Mouse (Mus musculus) limb, embryonic 12.5 days (tissue): ENCODE measurements around the gene Dnal1. TPM values are rescaled to one million over a fixed set of nuclear protein-coding genes. Genes with fewer than 3 reads are reported as not detected.

Experiments
- ATAC-seq: fragments of 200-750 bp; cut with Nextera tagmentation; 2 replicates; pipeline ENCODE4 v1.8.0; 2017; ENCODE audit warnings: low read depth, moderate TSS enrichment; ENCODE audit not compliant: insufficient number of reproducible peaks, insufficient read depth, low FRiP score, low TSS enrichment
- H3K27ac ChIP-seq: fragments of 300-500 bp; sonication (generic); 2 replicates; pipeline ENCODE4 v1.5.1; 2016; ENCODE audit warnings: mild to moderate bottlenecking, moderate library complexity
- H3K27me3 ChIP-seq: fragments of 300-500 bp; sonication (generic); 2 replicates; pipeline ENCODE4 v1.6.1; 2016; ENCODE audit warnings: mild to moderate bottlenecking, moderate library complexity
- H3K36me3 ChIP-seq: fragments of 300-500 bp; sonication (generic); 2 replicates; pipeline ENCODE4 v1.6.1; 2016; ENCODE audit warnings: mild to moderate bottlenecking, moderate library complexity
- H3K4me1 ChIP-seq: fragments of 300-500 bp; sonication (generic); replicated peaks from 2 replicates; pipeline ENCODE4 v1.6.1; 2016
- H3K4me2 ChIP-seq: fragments of 300-500 bp; sonication (generic); 2 replicates; pipeline ENCODE4 v1.6.1; 2016; ENCODE audit warnings: mild to moderate bottlenecking, moderate library complexity
- H3K4me3 ChIP-seq: fragments of 300-500 bp; sonication (generic); replicated peaks from 2 replicates; pipeline ENCODE4 v1.5.1; 2016; ENCODE audit warnings: mild to moderate bottlenecking
- H3K9ac ChIP-seq: fragments of 300-500 bp; sonication (generic); replicated peaks from 2 replicates; pipeline ENCODE4 v1.6.1; 2016; ENCODE audit warnings: mild to moderate bottlenecking, moderate library complexity
- H3K9me3 ChIP-seq: fragments of 300-500 bp; sonication (generic); 2 replicates; pipeline ENCODE4 v1.6.1; 2016; ENCODE audit warnings: mild to moderate bottlenecking, moderate library complexity
- WGBS: fragments of 180-500 bp; shearing (Covaris S2); methylation state at CpG from one replicate; pipeline ENCODE4 v1.1.7; 2016; 5-methylcytosine and 5-hydroxymethylcytosine counted together
- polyA plus RNA-seq: library from polyadenylated mRNA; unstranded; fragments of >200 nt; fragmentation: Nextera tagmentation; extraction: Ambion mirVana; gene quantifications from 2 replicates; pipeline ENCODE4 v1.2.1, GENCODE M21; 2016

The Dnal1 gene
- polyA plus RNA-seq, 1 experiment from 2014 or later: 7.7 TPM

DNA sequence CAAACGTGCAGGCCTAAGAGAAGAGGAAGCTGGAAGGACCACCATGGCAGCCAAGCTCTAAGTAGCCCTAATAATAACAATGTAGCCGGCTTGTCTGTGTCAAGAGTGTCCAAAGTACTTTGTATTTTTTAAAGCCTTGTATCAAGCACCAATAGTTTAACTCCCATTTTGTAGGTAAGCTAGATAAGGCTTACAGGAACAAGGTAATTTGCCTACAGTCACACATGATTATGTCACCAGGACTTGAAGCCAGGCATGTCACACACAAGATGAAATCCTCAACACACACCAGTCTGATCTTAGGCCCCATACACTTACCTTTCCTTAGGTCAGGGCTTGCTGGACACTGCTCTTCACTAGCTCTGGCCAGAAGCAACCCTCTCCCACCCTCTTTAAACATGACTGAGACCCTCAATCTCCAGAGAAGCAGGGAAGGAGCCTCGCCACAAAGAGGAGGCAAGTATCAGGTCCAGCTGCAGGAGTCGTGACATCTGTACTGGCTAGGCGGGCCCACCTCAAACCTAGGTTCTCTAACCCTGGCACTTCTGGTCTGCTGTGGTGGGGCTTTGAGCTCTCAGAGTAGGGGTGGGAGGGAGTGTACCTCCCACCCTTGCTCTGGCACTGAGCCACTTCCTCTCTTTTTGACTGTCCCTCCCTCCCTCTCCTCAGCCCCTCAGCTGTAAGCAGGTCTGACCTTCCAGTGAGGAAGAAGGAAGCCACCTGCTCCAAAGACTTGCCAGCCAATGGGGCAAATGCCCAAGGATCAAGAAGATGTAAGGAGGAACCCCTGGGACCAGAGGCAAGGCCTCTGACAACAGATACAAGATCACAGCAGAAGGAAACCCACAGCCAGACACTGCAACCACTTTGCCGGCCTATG is 63.0 kb downstream of the Dnal1 start:
- Histone ChIP-seq H3K9ac (no peak overlapping the region), H3K9me3 (no peaks in the 10 kb centered on the region), H3K27ac (peak overlapping the region; percentile 92), H3K4me3 (no peak overlapping the region), H3K4me2 (peak overlapping the region; percentile 74), H3K36me3 (peaks cover 20% of the 10 kb centered on the region), H3K27me3 (no peaks in the 10 kb centered on the region), H3K4me1 (peaks cover 75% of the 10 kb centered on the region)
- ATAC-seq: no peak
- WGBS: 52% methylated on average over 6 of the region's 6 CpGs

DNA sequence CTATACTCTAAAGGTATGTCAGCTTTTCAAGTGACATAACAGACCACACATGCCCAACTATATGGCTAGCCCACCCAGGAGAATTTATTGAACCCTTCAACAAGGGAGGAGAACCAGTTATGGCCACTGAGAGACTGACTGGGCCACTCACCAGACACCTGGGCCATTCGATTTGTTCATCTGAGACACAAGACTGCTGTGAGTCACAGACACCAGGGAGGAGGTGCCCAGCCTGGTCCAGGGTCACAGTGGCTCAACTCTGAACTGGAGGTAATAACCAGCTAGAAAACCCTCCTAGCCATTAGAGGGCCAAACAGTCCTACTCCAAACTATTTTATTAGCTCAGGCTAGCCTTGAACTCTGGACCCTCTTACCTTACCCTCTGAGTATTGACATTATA is 63.9 kb downstream of the Dnal1 start:
- H3K9ac ChIP-seq: no peak overlapping the region
- H3K27me3 ChIP-seq: no peaks in the 10 kb centered on the region
- peaks cover 75% of the 10 kb centered on the region for H3K4me1 ChIP-seq
- no peak overlapping the region for H3K4me3 ChIP-seq
- H3K36me3 ChIP-seq: peaks cover 12% of the 10 kb centered on the region
- ATAC-seq: no peak
- 39% methylated on average over 1 of the region's 1 CpGs for WGBS
- no peaks in the 10 kb centered on the region for H3K9me3 ChIP-seq
- no peak overlapping the region; the same call in 1 of the 2 replicates for H3K27ac ChIP-seq
- no peak overlapping the region for H3K4me2 ChIP-seq

DNA sequence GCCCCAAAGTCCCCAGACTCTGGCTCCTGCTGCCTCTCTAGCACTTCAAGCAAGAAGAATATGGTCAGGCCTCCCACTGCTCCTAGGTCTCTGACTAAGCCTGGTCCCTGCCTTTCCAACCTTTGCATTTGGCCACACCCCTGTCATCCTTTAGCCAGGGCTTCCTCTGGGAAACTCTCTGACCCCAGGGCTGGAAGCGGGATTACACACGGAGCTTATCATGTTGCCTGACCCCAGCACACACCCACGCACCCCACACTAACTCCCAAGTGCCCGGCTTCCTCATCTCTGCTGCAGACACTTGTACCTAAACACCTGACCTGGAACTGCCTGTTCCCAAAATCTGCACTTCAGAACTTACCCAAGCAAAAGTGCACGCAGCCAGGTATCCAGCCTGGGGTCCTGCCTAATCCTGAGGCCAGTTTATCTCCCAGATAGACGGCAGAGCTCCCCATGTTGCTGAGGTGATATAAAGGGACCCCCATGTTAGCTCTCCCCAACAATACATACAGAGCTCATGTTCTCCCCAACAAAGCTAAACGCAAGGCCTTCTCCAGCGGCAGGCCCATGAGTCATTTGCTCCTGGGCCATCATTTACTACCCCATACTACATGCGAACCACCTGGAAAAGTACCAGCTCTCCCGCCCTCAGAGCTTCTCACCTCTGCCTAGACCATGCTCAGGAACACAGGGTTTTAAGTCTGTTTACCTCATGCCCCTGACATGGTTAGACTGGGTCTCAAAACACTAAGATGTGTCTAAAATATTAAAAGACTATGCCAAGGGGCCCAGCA is 64.7 kb downstream of the Dnal1 start:
- Histone ChIP-seq H3K36me3 (peaks cover 4% of the 10 kb centered on the region; the same call in 1 of the 2 replicates), H3K9ac (no peak overlapping the region), H3K9me3 (no peaks in the 10 kb centered on the region), H3K27me3 (no peaks in the 10 kb centered on the region), H3K27ac (no peak overlapping the region; the same call in 1 of the 2 replicates), H3K4me1 (peaks cover 75% of the 10 kb centered on the region), H3K4me2 (no peak overlapping the region), H3K4me3 (no peak overlapping the region)
- WGBS: 65% methylated on average over 10 of the region's 10 CpGs
- no peak for ATAC-seq

DNA sequence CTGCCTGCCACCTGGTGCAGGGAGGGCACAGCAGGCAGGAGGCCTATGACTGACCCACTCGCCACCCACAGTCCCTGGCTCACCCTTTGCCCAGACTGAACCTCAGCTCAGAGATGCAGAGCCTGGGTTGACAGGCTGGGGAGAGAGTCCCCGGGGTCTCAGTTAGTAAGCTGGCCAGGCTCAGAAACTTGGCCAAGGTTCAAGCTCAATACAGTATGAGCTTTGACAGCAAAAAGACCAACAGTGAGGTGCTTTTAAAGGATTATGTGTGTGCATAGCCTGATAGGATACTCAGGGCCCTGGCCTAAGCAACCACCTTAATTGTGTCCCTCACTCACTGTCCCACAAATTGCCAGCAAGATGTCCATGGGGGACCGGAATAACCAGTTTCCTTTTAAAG is 65.9 kb downstream of the Dnal1 start:
- no peak overlapping the region for H3K9ac ChIP-seq
- ATAC-seq: no peak
- peak overlapping the region; percentile 50 for H3K27ac ChIP-seq
- 84% methylated on average over 3 of the region's 3 CpGs for WGBS
- no peak overlapping the region for H3K4me3 ChIP-seq
- no peaks in the 10 kb centered on the region for H3K27me3 ChIP-seq
- no peak overlapping the region for H3K4me2 ChIP-seq
- H3K9me3 ChIP-seq: no peaks in the 10 kb centered on the region
- peaks cover 69% of the 10 kb centered on the region for H3K4me1 ChIP-seq
- H3K36me3 ChIP-seq: no peaks in the 10 kb centered on the region

DNA sequence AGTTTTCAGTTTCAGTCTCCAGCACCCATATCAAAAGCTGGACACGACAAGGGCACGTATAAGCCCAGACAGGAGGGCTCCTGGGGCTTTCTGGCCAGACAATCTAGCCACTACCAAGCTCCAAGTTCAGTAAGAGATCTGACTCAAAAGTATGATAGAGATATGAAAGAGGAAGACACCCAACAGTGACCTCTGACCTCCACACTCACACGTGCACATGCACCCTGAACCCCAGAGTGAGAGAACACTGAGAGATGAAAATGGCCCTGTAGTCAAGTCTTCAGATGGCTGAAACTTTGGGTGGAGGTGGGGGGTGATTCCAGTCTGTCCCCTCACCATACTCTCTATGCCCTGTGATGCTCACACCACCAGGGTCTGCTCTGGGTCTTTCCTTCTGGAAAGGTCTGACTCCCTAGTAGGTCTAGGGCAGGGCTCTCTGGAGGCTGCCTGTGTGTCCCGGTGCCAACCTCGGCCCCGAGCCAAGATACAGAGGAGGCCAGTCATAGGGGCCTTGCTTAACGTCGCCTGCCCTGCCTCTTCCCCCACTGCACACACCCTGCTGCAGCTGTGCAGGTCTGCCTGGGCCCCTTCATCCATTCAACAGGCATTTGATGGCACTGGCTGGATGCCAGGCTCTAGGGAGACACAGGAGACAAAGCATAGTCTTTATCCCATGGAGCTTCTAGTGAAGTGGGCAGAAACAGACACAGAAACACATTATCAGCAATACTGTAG is 66.7 kb downstream of the Dnal1 start:
- H3K4me3 ChIP-seq: no peak overlapping the region
- ATAC-seq: no peak
- peak overlapping the region; percentile 2; the same call in 1 of the 2 replicates for H3K27ac ChIP-seq
- 74% methylated on average over 8 of the region's 8 CpGs for WGBS
- no peaks in the 10 kb centered on the region for H3K27me3 ChIP-seq
- H3K4me1 ChIP-seq: peaks cover 62% of the 10 kb centered on the region
- no peak overlapping the region for H3K4me2 ChIP-seq
- H3K9me3 ChIP-seq: no peaks in the 10 kb centered on the region
- H3K36me3 ChIP-seq: no peaks in the 10 kb centered on the region
- H3K9ac ChIP-seq: no peak overlapping the region

DNA sequence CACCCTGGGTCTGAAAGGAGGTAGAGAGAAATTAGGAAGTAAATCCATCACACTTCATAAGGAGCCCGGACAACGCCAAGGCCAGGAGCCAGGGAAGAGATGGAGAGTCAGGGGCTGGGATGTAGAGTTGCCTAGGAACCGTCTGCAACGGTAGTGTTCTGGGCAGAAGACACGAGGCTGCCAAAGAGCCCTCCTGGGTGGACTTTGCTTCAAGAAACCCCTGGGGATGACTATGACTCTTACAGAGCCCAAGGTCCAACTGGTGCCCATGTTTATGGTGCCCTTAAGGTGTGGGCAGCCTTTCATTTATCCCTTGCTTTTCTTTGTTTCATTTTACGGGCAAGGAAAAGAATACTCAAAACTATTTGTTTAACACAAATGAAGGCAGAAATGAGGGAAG is 67.8 kb downstream of the Dnal1 start:
- H3K4me1 ChIP-seq: peaks cover 54% of the 10 kb centered on the region
- WGBS: 62% methylated on average over 6 of the region's 6 CpGs
- no peak overlapping the region for H3K27ac ChIP-seq
- peaks cover 10% of the 10 kb centered on the region for H3K36me3 ChIP-seq
- H3K27me3 ChIP-seq: no peaks in the 10 kb centered on the region
- no peak for ATAC-seq
- H3K4me3 ChIP-seq: no peak overlapping the region
- H3K9me3 ChIP-seq: peaks cover 3% of the 10 kb centered on the region; the same call in 1 of the 2 replicates
- no peak overlapping the region for H3K4me2 ChIP-seq
- H3K9ac ChIP-seq: no peak overlapping the region

DNA sequence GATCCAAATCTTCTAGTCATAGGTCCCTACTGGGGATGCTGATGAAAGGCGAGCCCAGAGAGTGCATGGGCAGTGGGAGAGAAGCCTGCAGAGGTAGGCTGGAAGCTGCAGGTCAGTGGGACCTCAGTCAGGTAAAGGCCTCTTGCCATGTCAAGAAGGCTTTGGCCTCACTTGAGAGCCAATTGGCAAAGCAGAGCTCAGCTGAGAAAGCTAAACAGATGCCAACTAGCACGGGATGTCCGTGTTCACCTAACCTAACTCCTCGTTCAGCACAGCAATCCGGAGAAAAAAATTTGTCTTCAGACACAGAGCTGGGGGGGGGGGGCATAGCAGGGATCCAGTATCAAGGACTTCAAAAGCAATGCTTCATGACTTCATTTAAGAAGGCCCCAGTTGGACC is 70.8 kb downstream of the Dnal1 start:
- Histone ChIP-seq H3K4me2 (no peak overlapping the region), H3K4me1 (peaks cover 55% of the 10 kb centered on the region), H3K27ac (no peak overlapping the region), H3K4me3 (no peak overlapping the region), H3K36me3 (peaks cover 10% of the 10 kb centered on the region), H3K9ac (no peak overlapping the region), H3K9me3 (peaks cover 3% of the 10 kb centered on the region; the same call in 1 of the 2 replicates), H3K27me3 (0 out of 2 replicates have a peak, but pooled peaks cover 3% of the 10 kb centered on the region)
- WGBS: 96% methylated on average over 5 of the region's 5 CpGs
- ATAC-seq: no peak

DNA sequence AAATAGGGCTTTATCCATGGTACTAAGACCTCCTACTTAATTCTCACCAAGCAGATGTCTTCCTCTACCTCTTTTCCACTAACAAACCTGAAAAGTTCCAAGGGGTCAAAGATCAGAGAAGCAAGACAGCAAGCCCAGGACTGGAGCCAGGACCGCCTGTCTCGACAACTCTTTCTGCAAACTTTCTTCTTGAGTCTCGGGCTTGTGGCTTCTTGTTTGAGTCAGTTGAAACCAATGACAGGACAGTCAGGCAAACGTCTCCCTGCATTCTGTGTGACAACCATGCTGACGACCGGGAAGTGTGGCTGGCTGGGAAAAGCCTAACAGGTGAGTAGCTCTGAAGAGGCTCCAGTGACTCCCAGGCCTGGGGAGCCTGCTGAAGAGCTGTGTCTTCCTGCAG is 71.4 kb downstream of the Dnal1 start:
- Histone ChIP-seq H3K4me3 (no peak overlapping the region), H3K27me3 (0 out of 2 replicates have a peak, but pooled peaks cover 5% of the 10 kb centered on the region), H3K36me3 (peaks cover 10% of the 10 kb centered on the region), H3K9me3 (peaks cover 3% of the 10 kb centered on the region; the same call in 1 of the 2 replicates), H3K9ac (no peak overlapping the region), H3K4me1 (peaks cover 55% of the 10 kb centered on the region), H3K27ac (no peak overlapping the region), H3K4me2 (no peak overlapping the region)
- WGBS: 72% methylated on average over 6 of the region's 6 CpGs
- ATAC-seq: no peak

DNA sequence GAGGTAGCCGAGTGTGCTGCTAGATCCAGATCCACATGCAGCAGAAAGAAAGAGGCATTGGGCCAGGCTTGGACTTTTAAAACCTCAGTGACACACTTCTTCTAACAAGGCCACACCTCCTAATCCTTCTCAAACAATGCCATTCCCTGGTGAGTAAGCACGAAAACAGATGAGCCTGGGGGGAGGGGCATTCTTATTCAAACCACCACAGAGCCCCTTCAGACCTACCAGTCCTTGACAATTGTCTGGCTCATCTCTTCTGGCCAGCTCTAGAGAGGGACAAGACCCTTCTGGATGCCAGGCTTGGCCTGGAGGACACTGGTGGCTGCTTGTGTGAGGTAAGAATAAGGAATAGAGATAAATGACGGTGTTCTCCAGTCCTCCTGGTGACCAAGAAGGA is 72.4 kb downstream of the Dnal1 start:
- peaks cover 55% of the 10 kb centered on the region for H3K4me1 ChIP-seq
- no peak overlapping the region for H3K4me3 ChIP-seq
- no peak overlapping the region; the same call in 1 of the 2 replicates for H3K27ac ChIP-seq
- H3K9ac ChIP-seq: no peak overlapping the region
- H3K36me3 ChIP-seq: peaks cover 10% of the 10 kb centered on the region
- no peak overlapping the region for H3K4me2 ChIP-seq
- no peak for ATAC-seq
- 0 out of 2 replicates have a peak, but pooled peaks cover 5% of the 10 kb centered on the region for H3K27me3 ChIP-seq
- 94% methylated on average over 3 of the region's 3 CpGs for WGBS
- H3K9me3 ChIP-seq: peaks cover 3% of the 10 kb centered on the region; the same call in 1 of the 2 replicates

DNA sequence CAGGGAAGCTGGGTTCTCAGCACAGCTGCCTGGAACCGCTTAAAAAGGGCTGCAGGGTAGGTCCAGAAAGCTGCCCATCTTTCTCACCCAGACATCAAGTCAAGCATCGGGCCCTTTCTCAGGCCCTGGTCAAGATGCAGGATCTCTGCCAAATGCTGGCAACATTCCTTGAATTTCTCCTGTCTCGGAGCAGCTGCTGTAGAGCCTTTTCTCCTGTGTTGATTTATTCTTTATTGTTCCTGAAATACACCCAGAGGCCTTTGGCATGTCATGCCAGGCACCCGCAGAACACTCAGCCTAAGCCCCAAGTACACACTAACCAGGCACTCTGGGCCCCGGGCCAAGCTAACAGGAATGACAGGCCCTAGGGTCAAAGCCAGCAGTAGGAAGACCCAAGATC is 72.8 kb downstream of the Dnal1 start:
- H3K27ac ChIP-seq: peak overlapping the region; percentile 57; the same call in 1 of the 2 replicates
- H3K36me3 ChIP-seq: peaks cover 10% of the 10 kb centered on the region
- no peak overlapping the region for H3K4me3 ChIP-seq
- no peak overlapping the region for H3K4me2 ChIP-seq
- peaks cover 3% of the 10 kb centered on the region; the same call in 1 of the 2 replicates for H3K9me3 ChIP-seq
- 0 out of 2 replicates have a peak, but pooled peaks cover 5% of the 10 kb centered on the region for H3K27me3 ChIP-seq
- H3K4me1 ChIP-seq: peaks cover 55% of the 10 kb centered on the region
- 0 out of 2 replicates have a peak overlapping the region, but pooled peaks have one; percentile 6 for H3K9ac ChIP-seq
- WGBS: 89% methylated on average over 5 of the region's 5 CpGs
- no peak for ATAC-seq
